In the genomic region with DNA sequence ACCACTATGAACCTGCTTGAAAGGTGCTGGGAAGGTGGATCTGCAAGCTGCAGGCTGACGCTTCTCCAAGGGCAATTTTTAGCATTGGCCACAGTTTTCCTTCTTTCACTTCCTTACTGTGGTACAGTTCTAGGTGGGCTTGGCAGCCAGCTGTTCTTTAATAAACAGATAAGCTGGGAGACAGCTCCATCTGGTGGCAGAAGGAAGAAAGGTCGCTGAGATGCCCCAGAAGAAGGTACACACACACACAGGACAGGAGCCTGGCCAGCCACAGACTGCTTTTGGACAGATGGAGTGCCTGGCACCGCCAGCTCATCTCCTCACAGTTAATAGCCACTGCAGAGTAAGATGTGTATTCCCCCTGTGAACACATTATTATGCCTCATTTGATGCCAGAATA, we compare ENCODE assay signal across 8 mouse cellular contexts. TPM values are rescaled to one million over a fixed set of nuclear protein-coding genes. Genes with fewer than 3 reads are reported as not detected.
A peak's percentile ranks its signal among the peaks of the same experiment; 100 is the strongest.
DNase-seq lines count a peak whose midpoint lies in the region; ATAC-seq lines count a peak whose summit lies in the region.

No protein-coding gene starts in this region.

- intact Hi-C loops in heart, postnatal 36 days (cut with DNase I): no loop called here

- H3K27me3 ChIP-seq in heart, embryonic 12.5 days (replicated peaks): no peaks in the 10 kb centered on the region

- WGBS in heart, embryonic 12.5 days: 44% methylated on average over 3 of the region's 3 CpGs

- H3K27ac ChIP-seq in heart, embryonic 12.5 days (ENCODE audit: poor library complexity, severe bottlenecking): no peak overlapping the region

- no peak overlapping the region for H3K4me3 ChIP-seq in heart, embryonic 12.5 days

- H3K9ac ChIP-seq in heart, embryonic 12.5 days: no peak overlapping the region

- H3K36me3 ChIP-seq in heart, embryonic 12.5 days: peaks cover 49% of the 10 kb centered on the region

- H3K4me2 ChIP-seq in heart, embryonic 12.5 days: no peak overlapping the region

- ATAC-seq in heart, embryonic 12.5 days (ENCODE audit: insufficient number of reproducible peaks, low FRiP score): no peak

- no peaks in the 10 kb centered on the region for H3K4me1 ChIP-seq in heart, embryonic 12.5 days (replicated peaks)

- DNase-seq in heart, adult 8-10 months (ENCODE audit: low spot score): peak; percentile 38
- peak; percentile 56 for DNase-seq in adrenal gland, postnatal 14 days
- DNase-seq in embryo, embryonic 9.5 days (ENCODE audit: extremely low spot score): peak; percentile 50
- DNase-seq in heart, postnatal 36 days: peak; percentile 49 to 59
- DNase-seq in left cerebral cortex, adult 11 months (ENCODE audit: low spot score): peak; percentile 59
- DNase-seq in mesoderm, embryonic 11.5 days (ENCODE audit: low read depth, low spot score): peak; percentile 73
- peak; percentile 21 to 58 for DNase-seq in spleen, adult 18-20 months

- no peaks in the 10 kb centered on the region for H3K9me3 ChIP-seq in heart, embryonic 12.5 days (replicated peaks)

RNA-seq across cellular contexts. Expression of gene Klc2, which starts 33.0 kb away (rescaled TPM):
- total RNA-seq in heart, adult 8-10 months (2022): 10 to 100 TPM; 52.1 to 60.3 (median 58.6) TPM
- 24.0 and 28.6 TPM in 2 replicates for polyA plus RNA-seq in heart, embryonic 12.5 days (2016; fragmentation: Nextera tagmentation; extraction: Ambion mirVana)
- 34.9 and 37.7 TPM in 2 replicates for total RNA-seq in adrenal gland, postnatal 14 days (2021)
- 10 to 100 TPM; 47.3 to 49.7 TPM for total RNA-seq in heart, postnatal 36 days (2021)

RNA-seq across cellular contexts. Expression of gene Rab1b, which starts 44.5 kb away (rescaled TPM):
- 100 to 1,000 TPM; 185 to 214 (median 210) TPM for total RNA-seq in heart, adult 8-10 months (2022)
- polyA plus RNA-seq in heart, embryonic 12.5 days (2016; fragmentation: Nextera tagmentation; extraction: Ambion mirVana): 218 and 226 TPM in 2 replicates
- 166 and 167 TPM in 2 replicates for total RNA-seq in adrenal gland, postnatal 14 days (2021)
- 100 to 1,000 TPM; 176 to 201 TPM for total RNA-seq in heart, postnatal 36 days (2021)

RNA-seq across cellular contexts. Expression of gene Cnih2, which starts 53.0 kb away (rescaled TPM):
- total RNA-seq in heart, adult 8-10 months (2022): under 1 TPM in 2 of 4 experiments, not detected in 2; 0.19 to 0.27 TPM
- 5.9 and 7.0 TPM in 2 replicates for polyA plus RNA-seq in heart, embryonic 12.5 days (2016; fragmentation: Nextera tagmentation; extraction: Ambion mirVana)
- 3.1 and 3.9 TPM in 2 replicates for total RNA-seq in adrenal gland, postnatal 14 days (2021)
- under 1 TPM; 0.30 to 0.31 TPM for total RNA-seq in heart, postnatal 36 days (2021)
